Mouse (Mus musculus): ENCODE measurements at regions not wholly inside any gene's neighbourhood (a gene's known extent, or its start where the extent isn't known, plus 50 kb on each side); places are given as distances from the start of the nearest gene placed in this dataset.
A peak's percentile ranks its signal among the peaks of the same experiment; 100 is the strongest.

GRCm38 (mm10) chr1:154080505-154081380 lies 120.2 kb upstream of the Zfp648 start:
- DNase-seq, result no peak

GRCm38 (mm10) chr1:154086145-154086544 lies 114.8 kb upstream of the Zfp648 start:
- DNase-seq, result peak; percentile 64

GRCm38 (mm10) chr1:154089815-154090214 lies 111.2 kb upstream of the Zfp648 start:
- DNase-seq, result no peak

- DNase-seq, result no peak
Measured at GRCm38 (mm10) chr1:154090521-154091490, 110.2 kb upstream of the Zfp648 start.

- no peak for DNase-seq
Measured at GRCm38 (mm10) chr1:154093549-154093948, 107.4 kb upstream of the Zfp648 start.

- no peak for DNase-seq
Measured at GRCm38 (mm10) chr1:154094357-154094756, 106.6 kb upstream of the Zfp648 start.

- no peak for DNase-seq
Measured at GRCm38 (mm10) chr1:154096113-154096512, 104.9 kb upstream of the Zfp648 start.

- DNase-seq, result no peak
Measured at GRCm38 (mm10) chr1:154096911-154097310, 104.1 kb upstream of the Zfp648 start.

- DNase-seq, result peak; percentile 45
Measured at GRCm38 (mm10) chr1:154097656-154098055, 103.3 kb upstream of the Zfp648 start.

GRCm38 (mm10) chr1:154100556-154100955 lies 100.4 kb upstream of the Zfp648 start:
- no peak for DNase-seq

GRCm38 (mm10) chr1:154101433-154101832 lies 99.6 kb upstream of the Zfp648 start:
- peak; percentile 51 for DNase-seq

- no peak for DNase-seq
Measured at GRCm38 (mm10) chr1:154102191-154102590, 98.8 kb upstream of the Zfp648 start.

GRCm38 (mm10) chr1:154102871-154103596 lies 98.0 kb upstream of the Zfp648 start:
- peak; percentile 73 for DNase-seq

- no peak for DNase-seq
Measured at GRCm38 (mm10) chr1:154103597-154103923, 97.4 kb upstream of the Zfp648 start.

- no peak for DNase-seq
Measured at GRCm38 (mm10) chr1:154104006-154104600, 96.9 kb upstream of the Zfp648 start.

- no peak for DNase-seq
Measured at GRCm38 (mm10) chr1:154104779-154105178, 96.2 kb upstream of the Zfp648 start.

GRCm38 (mm10) chr1:154112500-154112899 lies 88.5 kb upstream of the Zfp648 start:
- DNase-seq, result no peak

- DNase-seq, result no peak
Measured at GRCm38 (mm10) chr1:154113291-154114050, 87.5 kb upstream of the Zfp648 start.

GRCm38 (mm10) chr1:154116188-154116710 lies 84.7 kb upstream of the Zfp648 start:
- no peak for DNase-seq

GRCm38 (mm10) chr1:154117346-154117687 lies 83.7 kb upstream of the Zfp648 start:
- no peak for DNase-seq
